Mouse (Mus musculus) lung, embryonic 16.5 days (tissue): ENCODE results near the gene G430095P16Rik. TPM values are rescaled to one million over a fixed set of nuclear protein-coding genes. Genes with fewer than 3 reads are reported as not detected.

Source experiments
- ATAC-seq: fragments of 200-750 bp; cut with Nextera tagmentation; 2 replicates; pipeline ENCODE4 v1.8.0; 2017; ENCODE audit warnings: low read depth, mild to moderate bottlenecking, moderate library complexity
- H3K27ac ChIP-seq: fragments of 300-500 bp; sonication (generic); 2 replicates; pipeline ENCODE4 v1.5.1; 2014; ENCODE audit warnings: mild to moderate bottlenecking, control low read depth, low read length
- H3K27me3 ChIP-seq: fragments of 300-500 bp; sonication (generic); 2 replicates; pipeline ENCODE4 v1.6.1; 2014; ENCODE audit warnings: low read depth, low read length, mixed read lengths; ENCODE audit not compliant: control insufficient read depth, insufficient read depth
- H3K36me3 ChIP-seq: fragments of 300-500 bp; sonication (generic); 2 replicates; pipeline ENCODE4 v1.6.1; 2014; ENCODE audit warnings: low read length; ENCODE audit not compliant: control insufficient read depth, insufficient read depth
- H3K4me1 ChIP-seq: fragments of 300-500 bp; sonication (generic); replicated peaks from 2 replicates; pipeline ENCODE4 v1.6.1; 2014; ENCODE audit warnings: low read length, mixed read lengths; ENCODE audit not compliant: control insufficient read depth, insufficient read depth
- H3K4me2 ChIP-seq: fragments of 300-500 bp; sonication (generic); 2 replicates; pipeline ENCODE4 v1.6.1; 2014; ENCODE audit warnings: low read depth, low read length, control low read depth
- H3K4me3 ChIP-seq: fragments of 300-500 bp; sonication (generic); 2 replicates; pipeline ENCODE4 v1.5.1; 2014; ENCODE audit warnings: mild to moderate bottlenecking, low read length, control low read depth
- H3K9ac ChIP-seq: fragments of 300-500 bp; sonication (generic); 2 replicates; pipeline ENCODE4 v1.6.1; 2014; ENCODE audit warnings: low read length, control low read depth
- H3K9me3 ChIP-seq: fragments of 300-500 bp; sonication (generic); 2 replicates; pipeline ENCODE4 v1.6.1; 2016; ENCODE audit warnings: low read length; ENCODE audit not compliant: control insufficient read depth
- WGBS: fragments of 180-500 bp; shearing (Covaris S2); extraction: QIAGEN DNeasy Blood & Tissue Kit; methylation state at CpG from one replicate; pipeline ENCODE4 v1.1.7; 2014; 5-methylcytosine and 5-hydroxymethylcytosine counted together
- polyA plus RNA-seq: library from polyadenylated mRNA; unstranded; fragments of >200 nt; fragmentation: Nextera tagmentation; extraction: Ambion mirVana; gene quantifications from 2 replicates; pipeline ENCODE4 v1.2.1, GENCODE M21; 2015

Gene G430095P16Rik
- polyA plus RNA-seq, 1 experiment from 2014 or later = 3.1 TPM

GRCm38 (mm10) chr8:84707267-84707883 lies 15.4 kb upstream of the G430095P16Rik start:
- H3K27me3 ChIP-seq = peaks cover 7% of the 10 kb centered on the region
- H3K27ac ChIP-seq = peak overlapping the region; percentile 93
- no peaks in the 10 kb centered on the region for H3K36me3 ChIP-seq
- H3K4me3 ChIP-seq = peak overlapping the region; percentile 34
- 23% methylated on average over 22 of the region's 22 CpGs for WGBS
- peak overlapping the region; percentile 56 for H3K4me2 ChIP-seq
- peak overlapping the region; percentile 65 for H3K9ac ChIP-seq
- H3K9me3 ChIP-seq = no peaks in the 10 kb centered on the region
- H3K4me1 ChIP-seq = peaks cover 61% of the 10 kb centered on the region
- ATAC-seq = peak; percentile 31

- Histone ChIP-seq H3K9ac (peak overlapping the region; percentile 65), H3K9me3 (no peaks in the 10 kb centered on the region), H3K36me3 (no peaks in the 10 kb centered on the region), H3K27ac (peak overlapping the region; percentile 93), H3K4me1 (peaks cover 66% of the 10 kb centered on the region), H3K4me2 (peak overlapping the region; percentile 56), H3K27me3 (peaks cover 7% of the 10 kb centered on the region), H3K4me3 (peak overlapping the region; percentile 34)
- 45% methylated on average over 15 of the region's 15 CpGs for WGBS
- ATAC-seq = no peak
These were observed 14.7 kb upstream of the G430095P16Rik start for GRCm38 (mm10) chr8:84708071-84708541.

GRCm38 (mm10) chr8:84708774-84709475 lies 13.9 kb upstream of the G430095P16Rik start:
- Histone ChIP-seq H3K27me3 (peaks cover 7% of the 10 kb centered on the region), H3K4me3 (no peak overlapping the region), H3K4me2 (no peak overlapping the region), H3K4me1 (peaks cover 74% of the 10 kb centered on the region), H3K27ac (no peak overlapping the region), H3K9me3 (no peaks in the 10 kb centered on the region), H3K9ac (peak overlapping the region; percentile 30; the same call in 1 of the 2 replicates), H3K36me3 (no peaks in the 10 kb centered on the region)
- ATAC-seq = peak; percentile 41
- WGBS = 25% methylated on average over 12 of the region's 12 CpGs

DNA sequence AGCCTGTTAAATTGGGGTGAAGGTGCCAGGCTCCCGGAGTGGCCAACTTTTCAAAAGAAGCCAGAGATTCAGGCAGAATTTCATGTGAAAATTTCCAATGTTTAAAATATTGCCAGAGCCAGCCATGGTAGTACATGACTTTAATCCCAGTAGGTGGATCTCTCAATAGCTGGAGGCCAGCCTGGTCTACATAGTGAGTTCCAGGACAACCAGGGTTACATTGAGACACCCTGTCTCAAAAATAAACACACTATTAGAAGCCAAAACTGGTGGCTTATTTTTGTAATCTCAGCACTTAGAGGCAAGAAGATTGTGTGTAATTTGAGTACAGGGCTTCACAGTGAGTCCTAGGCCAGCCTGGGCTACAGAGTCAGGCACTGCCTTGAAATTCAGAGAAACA lies 12.9 kb upstream of the G430095P16Rik start:
- Histone ChIP-seq H3K27ac (0 out of 2 replicates have a peak overlapping the region, but pooled peaks have one; percentile 24), H3K4me1 (peaks cover 77% of the 10 kb centered on the region), H3K36me3 (no peaks in the 10 kb centered on the region), H3K9me3 (no peaks in the 10 kb centered on the region), H3K4me3 (no peak overlapping the region), H3K4me2 (no peak overlapping the region), H3K9ac (no peak overlapping the region), H3K27me3 (peaks cover 7% of the 10 kb centered on the region)
- ATAC-seq = no peak
- 94% methylated on average over 1 of the region's 1 CpGs for WGBS

- H3K27ac ChIP-seq = peak overlapping the region; percentile 92
- 36% methylated on average over 3 of the region's 3 CpGs for WGBS
These were observed 11.5 kb upstream of the G430095P16Rik start for GRCm38 (mm10) chr8:84711312-84711711.

DNA sequence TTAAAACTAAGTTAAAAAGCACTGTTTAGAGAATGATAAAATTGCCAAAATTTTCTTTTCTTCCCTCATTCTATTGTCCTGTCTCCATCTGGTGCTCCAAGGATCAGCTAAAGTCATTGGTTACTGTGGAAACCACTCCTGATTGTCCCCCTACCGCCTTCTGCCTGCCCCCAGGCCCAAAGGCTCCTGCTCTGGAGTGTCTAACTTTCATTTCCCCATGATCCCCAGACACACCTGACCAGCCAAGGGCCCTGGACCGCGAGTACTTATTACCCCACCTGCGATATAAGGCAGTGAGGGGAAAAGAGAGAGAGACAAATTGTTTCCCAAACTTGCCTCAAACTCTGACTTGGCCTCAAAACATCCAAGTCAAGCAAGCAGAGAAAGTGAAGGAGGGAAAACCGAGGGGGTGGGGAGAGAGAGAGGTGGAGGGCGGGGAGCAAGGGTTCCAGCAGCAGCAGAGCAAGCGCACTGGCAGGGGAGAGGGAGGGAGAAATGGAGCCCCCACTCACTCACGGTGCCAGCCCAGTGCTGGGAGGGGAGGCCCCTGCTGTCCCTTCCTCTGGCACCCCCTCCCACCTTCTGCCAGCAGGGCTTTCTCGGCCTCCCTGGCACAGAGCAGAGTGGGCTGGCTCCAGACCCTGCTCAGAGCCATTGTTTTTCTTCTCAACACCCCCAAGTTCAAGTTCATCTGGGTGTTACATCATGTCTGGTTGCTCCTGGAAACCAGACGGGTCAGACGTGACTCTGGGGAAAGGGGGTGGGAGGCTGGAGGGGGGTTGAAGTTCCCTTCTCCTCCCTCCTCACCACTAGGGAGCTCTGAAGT lies 10.7 kb upstream of the G430095P16Rik start:
- Histone ChIP-seq H3K4me1 (peaks cover 65% of the 10 kb centered on the region), H3K27me3 (peaks cover 6% of the 10 kb centered on the region), H3K4me2 (peak overlapping the region; percentile 38), H3K9ac (peak overlapping the region; percentile 61), H3K36me3 (peaks cover 9% of the 10 kb centered on the region), H3K9me3 (no peaks in the 10 kb centered on the region), H3K4me3 (no peak overlapping the region), H3K27ac (peak overlapping the region; percentile 92)
- peak; percentile 92 for ATAC-seq
- 16% methylated on average over 11 of the region's 11 CpGs for WGBS

More at GRCm38 (mm10) chr8:84711312-84711711, 11.5 kb upstream of the G430095P16Rik start:
- Histone ChIP-seq H3K4me3 (no peak overlapping the region), H3K4me2 (no peak overlapping the region), H3K27me3 (peaks cover 7% of the 10 kb centered on the region), H3K4me1 (peaks cover 73% of the 10 kb centered on the region), H3K9me3 (no peaks in the 10 kb centered on the region), H3K9ac (peak overlapping the region; percentile 61), H3K36me3 (peaks cover 5% of the 10 kb centered on the region; the same call in 1 of the 2 replicates)
- ATAC-seq = no peak

GRCm38 (mm10) chr8:84712759-84713120 lies 10.1 kb upstream of the G430095P16Rik start:
- 4% methylated on average over 3 of the region's 3 CpGs for WGBS
- Histone ChIP-seq H3K4me1 (peaks cover 59% of the 10 kb centered on the region), H3K27ac (peak overlapping the region; percentile 92), H3K4me2 (no peak overlapping the region), H3K36me3 (peaks cover 9% of the 10 kb centered on the region), H3K9ac (peak overlapping the region; percentile 44), H3K9me3 (no peaks in the 10 kb centered on the region), H3K4me3 (no peak overlapping the region), H3K27me3 (peaks cover under 1% of the 10 kb centered on the region; the same call in 1 of the 2 replicates)
- ATAC-seq = peak; percentile 57

DNA sequence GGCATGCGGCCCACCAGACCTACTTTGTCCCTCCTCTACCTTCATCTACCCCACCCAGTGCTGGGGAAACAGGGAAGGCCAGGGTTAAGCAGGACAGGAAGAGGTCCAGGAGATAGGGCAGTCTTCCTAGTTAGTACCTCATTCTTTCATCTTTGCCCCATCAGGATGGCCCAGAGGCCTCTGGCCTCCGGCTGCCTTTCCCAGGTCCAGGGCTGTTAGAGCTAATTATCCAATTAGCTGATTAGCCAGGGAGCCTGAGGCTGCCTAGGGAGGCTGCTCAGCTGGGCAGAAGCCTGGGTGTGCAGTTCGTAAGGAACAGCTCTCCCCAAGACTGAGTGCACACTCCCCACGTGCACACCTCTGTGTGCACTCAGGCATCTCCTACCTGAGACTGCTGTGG lies 9.4 kb upstream of the G430095P16Rik start:
- no peak for ATAC-seq
- Histone ChIP-seq H3K36me3 (peaks cover 9% of the 10 kb centered on the region), H3K4me1 (peaks cover 53% of the 10 kb centered on the region), H3K9ac (peak overlapping the region; percentile 44), H3K4me3 (no peak overlapping the region), H3K27ac (peak overlapping the region; percentile 92), H3K27me3 (no peaks in the 10 kb centered on the region), H3K4me2 (no peak overlapping the region), H3K9me3 (no peaks in the 10 kb centered on the region)
- 50% methylated on average over 4 of the region's 4 CpGs for WGBS

DNA sequence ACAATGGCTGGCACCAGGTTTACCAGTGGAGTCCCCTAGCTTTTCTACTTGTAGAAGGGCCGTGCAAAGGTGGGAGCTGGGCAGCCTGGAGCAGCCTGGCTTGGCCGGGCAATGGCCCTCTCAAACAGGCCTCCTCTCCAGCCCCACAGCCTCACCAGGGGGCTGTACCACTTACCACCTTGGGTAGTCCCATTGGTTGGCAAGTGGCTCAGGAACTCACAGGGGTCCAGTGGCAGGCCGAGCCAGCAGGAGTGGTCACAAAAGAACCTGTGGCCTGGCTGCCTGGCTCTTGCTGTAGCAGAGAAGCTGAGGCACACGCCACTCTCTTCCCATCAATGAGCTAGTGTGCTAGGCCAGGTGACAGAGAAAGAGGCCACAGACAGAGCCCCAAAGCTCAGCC lies 8.6 kb upstream of the G430095P16Rik start:
- peak overlapping the region; percentile 92 for H3K27ac ChIP-seq
- peaks cover 15% of the 10 kb centered on the region for H3K36me3 ChIP-seq
- peak overlapping the region; percentile 44 for H3K9ac ChIP-seq
- 62% methylated on average over 4 of the region's 4 CpGs for WGBS
- no peaks in the 10 kb centered on the region for H3K27me3 ChIP-seq
- H3K4me2 ChIP-seq = no peak overlapping the region
- H3K4me1 ChIP-seq = peaks cover 49% of the 10 kb centered on the region
- no peak overlapping the region for H3K4me3 ChIP-seq
- H3K9me3 ChIP-seq = no peaks in the 10 kb centered on the region
- no peak for ATAC-seq
